Mouse (Mus musculus): ENCODE data around the gene Pnpla1. TPM values are rescaled to one million over a fixed set of nuclear protein-coding genes. Genes with fewer than 3 reads are reported as not detected.
A peak's percentile ranks its signal among the peaks of the same experiment; 100 is the strongest.
"Not testable (repeated sequence)": the region's sequence is repeated elsewhere in the genome, so short reads cannot be mapped to it uniquely, and the experiment has no call there.

Pnpla1 gene
- total RNA-seq (2021) = not detected
- long read RNA-seq, experiment 1 = 0 reads
- long read RNA-seq, experiment 2 = 0 reads

DNA sequence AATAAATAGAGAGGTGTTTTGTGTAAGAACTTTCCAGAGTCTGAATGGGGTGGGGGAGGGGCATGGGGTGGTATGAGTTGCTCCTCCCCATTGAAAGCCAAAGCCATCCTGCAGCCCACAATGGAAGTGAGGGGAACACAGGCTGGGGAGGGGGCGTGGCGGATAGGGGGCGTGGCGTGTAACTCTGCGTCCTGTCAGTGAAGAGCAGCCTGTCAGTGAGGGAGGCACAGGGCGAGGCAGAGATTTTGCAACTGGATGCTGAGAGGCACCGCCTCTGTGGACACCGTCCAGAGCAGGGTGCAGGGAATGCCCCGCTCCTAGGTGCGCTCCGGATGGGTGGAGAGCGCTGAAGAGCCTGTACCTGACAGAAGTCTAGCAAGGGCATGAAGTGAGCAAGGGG, at the start of gene Pnpla1:
Gene Pnpla1 (plus strand): TSS at position 207 of the 400 bp plus-strand sequence.
- no peak for DNase-seq

- no peak for DNase-seq
These were observed 49.5 kb upstream of the Pnpla1 start for GRCm38 (mm10) chr17:28808714-28809113.

DNA sequence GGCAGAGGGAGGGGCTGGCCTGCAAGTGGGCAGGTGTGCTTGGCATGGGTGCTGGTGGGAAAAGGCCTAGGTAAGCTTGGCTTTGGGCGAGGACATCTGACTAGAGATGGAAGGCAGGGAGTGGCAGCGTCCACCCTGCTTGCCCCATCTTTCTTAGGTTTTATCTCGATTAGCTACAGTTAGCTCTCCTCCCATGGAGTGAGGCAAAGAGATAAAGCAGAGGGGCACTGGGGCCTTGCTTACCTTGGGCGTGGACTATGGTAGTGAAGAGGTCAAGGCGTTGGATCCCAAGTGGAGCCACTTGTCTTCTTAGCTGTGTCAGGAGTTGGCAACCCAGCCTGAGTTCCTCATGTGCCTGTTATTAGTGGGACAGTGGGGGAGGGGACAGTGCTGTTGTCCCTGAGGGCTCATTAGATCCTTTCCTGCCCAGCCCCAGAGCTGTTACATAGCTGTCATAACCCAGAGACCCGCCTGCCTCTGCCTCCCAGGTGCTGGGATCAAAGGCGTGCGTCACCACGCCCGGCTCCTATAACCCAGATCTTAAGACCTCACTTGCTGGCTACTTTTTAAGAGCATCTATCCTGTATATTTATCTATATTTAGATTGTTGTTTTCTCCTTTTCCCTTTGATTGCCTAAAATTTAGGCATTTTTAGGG, 48.9 kb upstream of the Pnpla1 start:
- DNase-seq = no peak

- no peak for DNase-seq
These were observed 45.9 kb upstream of the Pnpla1 start for GRCm38 (mm10) chr17:28812345-28812744.

DNA sequence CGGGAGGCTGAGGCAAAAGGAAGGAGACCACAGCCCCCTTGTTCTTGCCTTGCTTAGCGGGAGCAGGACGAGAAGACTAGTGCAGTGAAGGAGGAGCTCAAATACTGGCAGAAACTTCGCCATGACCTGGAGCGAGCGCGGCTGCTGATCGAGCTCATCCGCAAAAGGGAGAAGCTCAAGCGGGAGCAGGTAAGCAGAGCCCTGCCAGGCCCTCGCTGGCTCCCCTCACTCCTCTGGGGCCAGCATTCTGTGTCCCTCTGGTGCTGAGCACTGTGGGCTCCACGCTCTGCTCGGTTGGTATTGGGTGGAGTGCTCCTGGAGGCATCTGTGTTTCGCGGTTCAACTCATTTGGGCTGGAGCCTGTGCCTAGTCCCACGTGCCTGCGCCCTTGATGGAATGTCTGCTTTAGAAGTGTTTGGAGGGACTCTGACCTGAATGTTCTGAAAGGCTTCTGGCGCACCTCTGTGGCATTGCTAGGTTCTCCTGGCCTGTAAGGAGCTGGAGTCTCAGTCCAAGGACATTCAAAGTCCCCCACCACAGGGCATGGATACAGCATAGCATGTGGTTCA, 43.6 kb upstream of the Pnpla1 start:
- DNase-seq = no peak

DNA sequence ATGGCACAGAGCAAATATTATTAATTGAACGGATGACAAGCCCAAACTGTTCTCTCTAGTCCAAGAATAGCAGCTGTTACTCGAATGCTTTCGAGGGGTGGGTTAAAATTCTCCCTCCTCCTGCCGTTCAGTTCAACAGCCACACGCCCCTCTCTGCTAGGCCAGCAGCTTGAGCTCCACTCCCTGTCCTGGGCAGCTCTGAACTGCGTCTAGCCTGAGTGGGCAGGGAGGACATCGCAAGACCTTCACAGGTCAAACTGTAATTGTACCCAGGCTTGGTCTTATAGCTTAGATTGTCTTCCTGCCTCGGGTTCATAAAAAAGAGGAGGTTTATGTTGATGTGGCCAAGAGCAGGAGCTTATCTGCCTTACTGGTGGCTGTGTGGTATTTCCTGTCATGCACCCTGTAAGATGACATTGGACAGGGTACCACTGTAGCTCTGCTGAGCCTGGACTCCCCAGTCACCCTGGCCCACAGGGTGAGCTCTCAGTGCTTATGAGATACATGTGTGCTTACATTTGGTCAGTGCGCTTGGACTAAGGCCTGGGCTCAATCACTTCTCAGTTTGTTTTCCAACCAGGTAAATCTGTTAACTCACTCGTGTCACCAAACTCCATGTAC, 42.7 kb upstream of the Pnpla1 start:
- DNase-seq = no peak

DNA sequence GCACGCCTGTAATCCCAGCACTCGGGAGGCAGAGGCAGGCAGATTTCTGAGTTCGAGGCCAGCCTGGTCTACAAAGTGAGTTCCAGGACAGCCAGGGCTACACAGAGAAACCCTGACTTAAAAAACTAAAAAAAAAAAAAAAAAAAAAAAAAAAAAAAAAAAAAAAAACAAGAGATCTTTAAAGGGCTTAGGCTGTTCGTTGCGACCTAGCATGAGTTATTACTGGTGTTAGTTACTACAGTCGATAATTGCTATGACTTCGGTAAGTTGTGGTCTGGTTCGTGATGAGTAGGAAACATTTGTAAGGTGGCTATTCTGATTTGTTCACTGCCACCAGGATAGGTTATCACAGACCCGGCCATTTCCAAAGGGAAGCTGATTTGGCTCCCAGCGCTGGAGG, 41.9 kb upstream of the Pnpla1 start:
- DNase-seq = not testable (repeated sequence)

DNA sequence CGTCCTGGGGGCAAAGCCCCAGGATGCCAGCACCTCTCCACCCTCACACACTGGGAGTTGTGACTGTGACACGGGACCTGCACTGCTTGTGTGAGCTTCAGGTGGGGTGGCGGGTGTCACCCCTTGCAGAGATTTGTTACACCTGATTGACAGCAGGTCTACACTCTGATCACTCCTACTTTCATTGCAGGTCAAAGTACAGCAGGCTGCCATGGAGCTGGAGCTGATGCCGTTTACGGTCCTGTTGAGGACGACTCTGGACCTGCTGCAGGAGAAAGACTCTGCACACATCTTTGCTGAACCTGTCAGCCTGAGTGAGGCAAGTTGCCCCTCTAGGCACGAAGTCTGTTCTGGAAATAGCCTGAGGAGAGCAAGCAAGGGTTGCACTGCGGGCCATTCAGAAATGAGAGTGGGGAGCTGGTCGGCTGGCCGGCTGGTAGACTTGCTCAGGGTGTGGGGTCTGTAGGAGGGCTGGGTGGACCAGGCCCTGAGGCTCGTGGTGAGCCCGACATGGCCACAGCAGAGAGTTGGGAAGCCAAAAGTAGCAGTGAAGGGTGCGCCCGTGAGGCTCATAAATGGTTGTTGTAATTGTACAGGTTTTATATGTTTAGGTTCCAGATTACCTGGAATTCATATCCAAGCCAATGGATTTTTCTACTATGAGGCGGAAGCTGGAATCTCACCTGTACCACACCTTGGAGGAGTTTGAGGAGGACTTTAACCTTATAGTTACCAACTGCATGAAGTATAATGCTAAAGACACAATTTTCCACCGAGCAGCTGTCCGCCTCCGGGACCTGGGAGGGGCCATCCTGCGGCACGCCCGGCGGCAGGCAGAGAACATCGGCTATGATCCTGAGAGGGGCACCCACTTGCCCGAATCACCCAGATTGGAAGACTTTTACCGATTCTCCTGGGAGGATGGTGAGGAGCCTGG, 41.1 kb upstream of the Pnpla1 start:
- DNase-seq = no peak

DNA sequence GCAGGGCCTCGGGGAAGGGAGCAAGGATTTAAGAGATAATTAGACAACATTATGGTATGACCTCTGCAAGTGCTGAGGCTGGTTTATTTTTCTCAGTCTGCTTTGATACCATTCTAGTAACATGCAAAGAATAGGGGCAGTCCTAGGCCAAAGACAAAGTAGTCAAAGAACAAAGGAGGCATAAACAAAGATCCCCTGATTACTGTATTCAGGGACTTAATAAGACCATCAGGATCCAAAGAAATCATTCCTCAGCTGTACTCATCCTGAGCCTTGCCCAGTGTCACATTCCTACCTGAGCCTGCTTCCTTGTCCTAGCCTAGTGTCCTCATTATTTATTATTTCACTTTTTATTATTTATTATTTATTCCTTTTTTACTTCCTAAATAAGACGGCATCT, 38.0 kb upstream of the Pnpla1 start:
- DNase-seq = no peak

- no peak for DNase-seq
These were observed 35.0 kb upstream of the Pnpla1 start for GRCm38 (mm10) chr17:28823004-28823745.

DNA sequence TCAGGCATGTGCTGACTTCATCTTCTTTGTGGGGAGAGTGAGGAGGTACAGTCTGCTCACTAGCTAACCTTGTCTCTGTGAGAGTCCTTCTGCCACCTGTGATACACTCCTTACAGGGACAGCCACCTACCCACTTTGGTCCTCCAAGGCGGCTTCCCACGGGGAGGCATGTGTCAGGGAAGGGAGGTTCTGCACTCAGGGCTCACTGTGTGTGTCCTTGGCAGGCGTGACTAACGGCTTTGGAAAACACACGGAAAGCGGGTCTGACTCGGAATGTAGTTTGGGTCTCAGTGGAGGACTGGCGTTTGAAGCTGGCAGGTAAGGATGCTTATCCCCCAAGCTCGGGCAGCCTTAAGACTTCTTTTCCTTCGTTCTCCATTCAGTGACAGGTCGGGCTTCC, 34.5 kb upstream of the Pnpla1 start:
- no peak for DNase-seq

- DNase-seq = no peak
These were observed 33.3 kb upstream of the Pnpla1 start for GRCm38 (mm10) chr17:28824896-28825295.

GRCm38 (mm10) chr17:28825359-28826041, 32.7 kb upstream of the Pnpla1 start:
- DNase-seq = no peak

- no peak for DNase-seq
These were observed 30.5 kb upstream of the Pnpla1 start for GRCm38 (mm10) chr17:28827665-28828231.

GRCm38 (mm10) chr17:28829120-28829519, 29.1 kb upstream of the Pnpla1 start:
- no peak for DNase-seq

- DNase-seq = no peak
These were observed 27.1 kb upstream of the Pnpla1 start for GRCm38 (mm10) chr17:28831065-28831464.

DNA sequence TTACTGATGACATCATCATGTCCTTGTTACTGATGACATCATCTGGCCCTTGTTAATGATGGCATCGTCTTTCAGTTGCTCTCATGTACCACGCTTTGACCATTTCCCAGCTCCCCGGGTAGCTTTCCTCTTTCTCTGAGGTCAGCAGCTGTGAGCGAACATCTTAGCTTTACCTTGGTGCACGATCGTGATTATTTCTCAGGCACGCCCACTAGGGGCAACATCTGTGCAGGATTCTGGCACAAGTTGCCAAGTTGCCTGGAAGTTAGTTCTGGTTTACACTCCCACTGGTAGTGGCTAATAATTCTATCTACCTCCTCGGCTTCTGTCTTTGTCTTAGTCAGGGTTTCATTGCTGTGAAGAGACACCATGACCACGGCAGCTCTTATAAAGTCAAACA, 26.2 kb upstream of the Pnpla1 start:
- DNase-seq = no peak

DNA sequence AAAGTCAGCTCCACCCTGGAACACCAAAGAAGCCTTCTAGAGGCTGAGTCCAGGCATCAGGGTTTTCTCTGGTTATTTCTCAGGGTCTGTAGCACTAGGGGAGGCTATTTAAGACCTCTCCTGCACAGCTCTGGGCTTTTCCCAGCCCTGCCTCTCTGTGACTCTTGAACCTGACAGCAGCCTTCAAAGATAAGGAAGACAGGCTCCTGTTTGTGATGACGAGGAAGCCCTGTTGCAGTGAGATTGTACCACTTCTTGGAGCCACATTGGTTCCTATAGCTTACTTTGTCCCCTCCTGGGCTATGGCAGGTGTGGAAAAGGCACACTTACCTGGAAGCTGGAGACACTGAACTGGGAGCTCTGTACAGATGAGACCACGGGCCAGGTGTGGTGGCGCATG, 25.3 kb upstream of the Pnpla1 start:
- DNase-seq = no peak

DNA sequence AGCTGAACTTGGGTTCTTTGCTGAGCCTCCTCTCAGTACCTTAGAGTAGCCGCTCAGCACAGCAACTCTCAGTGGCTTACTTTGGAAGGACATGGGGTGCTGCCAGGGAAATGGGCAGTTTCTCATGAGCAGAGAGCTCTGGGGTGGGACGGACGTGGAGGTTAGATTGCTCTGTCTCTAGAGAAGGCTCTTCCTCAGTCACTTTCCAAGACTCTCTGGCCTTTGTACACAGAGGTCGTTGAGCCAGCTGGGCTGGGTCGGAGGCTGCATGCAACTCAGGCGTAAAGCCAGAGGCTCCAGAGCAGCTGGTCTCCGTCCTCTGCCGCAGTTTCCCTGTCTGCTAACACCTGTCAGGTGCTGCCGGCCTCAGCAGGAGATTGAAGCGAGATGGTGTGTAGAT, 23.5 kb upstream of the Pnpla1 start:
- peak; percentile 25 for DNase-seq

- no peak for DNase-seq
These were observed 20.4 kb upstream of the Pnpla1 start for GRCm38 (mm10) chr17:28837840-28838239.

DNA sequence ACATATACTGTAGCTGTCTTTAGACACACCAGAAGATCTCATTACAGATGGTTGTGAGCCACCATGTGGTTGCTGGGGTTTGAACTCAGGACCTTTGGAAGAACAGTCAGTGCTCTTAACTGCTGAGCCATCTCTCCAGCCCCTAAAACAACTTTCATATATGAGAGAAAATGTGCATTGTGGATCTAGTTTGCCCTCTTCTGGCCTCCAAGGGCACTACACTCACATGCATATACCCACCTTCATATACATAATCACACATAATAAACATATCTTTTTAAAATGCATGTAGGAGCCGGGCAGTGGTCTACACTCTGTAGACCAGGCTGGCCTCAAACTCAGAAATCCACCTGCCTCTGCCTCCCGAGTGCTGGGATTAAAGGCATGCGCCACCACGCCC, 16.3 kb upstream of the Pnpla1 start:
- DNase-seq = not testable (repeated sequence)

Measured in gastrocnemius, postnatal 10 days (tissue).